11 mouse cellular contexts compared by ENCODE assay signal in the genomic region with DNA sequence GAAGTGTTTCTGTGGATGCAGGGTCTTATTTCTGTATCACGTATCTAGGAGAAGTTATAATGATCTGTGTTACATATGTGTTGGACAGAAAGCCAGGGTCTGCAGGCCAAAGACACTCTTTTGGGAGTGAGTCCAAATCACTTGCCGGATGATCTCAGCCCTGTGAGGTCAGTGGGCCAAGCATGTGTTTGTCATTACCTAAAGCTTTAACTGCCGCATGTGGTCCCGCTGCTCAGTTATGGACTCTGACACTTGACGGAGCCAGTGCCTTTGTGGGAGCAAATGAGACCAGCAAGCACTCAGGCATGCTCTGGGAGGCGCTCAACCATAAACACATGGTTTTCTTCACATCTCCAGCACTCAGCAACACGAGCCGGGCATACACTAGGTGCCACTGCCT. TPM values are rescaled to one million over a fixed set of nuclear protein-coding genes. Genes with fewer than 3 reads are reported as not detected.
DNase-seq lines count a peak whose midpoint lies in the region; ATAC-seq lines count a peak whose summit lies in the region.
"Had no signal": no experiment of that assay in that cellular context is flagged by ENCODE, and none has a peak within 500 bp of the region (broad histone marks: within the 10 kb centered on the region; RNA-seq: fewer than 3 reads in every experiment).

No protein-coding gene starts in this region.

- H3K27me3 ChIP-seq in hindbrain, embryonic 10.5 days (ENCODE audit: insufficient read depth, poor library complexity, severe bottlenecking) = no peaks in the 10 kb centered on the region
- H3K27me3 ChIP-seq in hindbrain, embryonic 12.5 days = no peaks in the 10 kb centered on the region
- no peaks in the 10 kb centered on the region for H3K27me3 ChIP-seq in limb, embryonic 13.5 days
- H3K27me3 ChIP-seq: forebrain, embryonic 15.5 days; neural tube, embryonic 13.5 days had no signal

- H3K27ac ChIP-seq in hindbrain, embryonic 10.5 days = no peak overlapping the region
- no peak overlapping the region for H3K27ac ChIP-seq in hindbrain, embryonic 12.5 days
- H3K27ac ChIP-seq in limb, embryonic 13.5 days = 0 out of 2 replicates have a peak overlapping the region, but pooled peaks have one; percentile 33
- H3K27ac ChIP-seq: forebrain, embryonic 15.5 days; neural tube, embryonic 13.5 days had no signal

- peak; percentile 59 for DNase-seq in hindbrain, embryonic 10.5 days (ENCODE audit: low spot score)
- peak; percentile 86 for DNase-seq in embryo, embryonic 10 days (ENCODE audit: low spot score)
- DNase-seq in gastrocnemius, postnatal 25 days = peak; percentile 40
- DNase-seq in urinary bladder, postnatal 10 days (ENCODE audit: low spot score) = no peak
- DNase-seq in frontal cortex, postnatal 36 days (ENCODE audit: low spot score in 2 of 2) = no peak
- DNase-seq: thymus, postnatal 25 days had no signal

- peaks cover 8% of the 10 kb centered on the region for H3K4me1 ChIP-seq in hindbrain, embryonic 10.5 days (replicated peaks)
- H3K4me1 ChIP-seq in hindbrain, embryonic 12.5 days = no peaks in the 10 kb centered on the region
- peaks cover 22% of the 10 kb centered on the region for H3K4me1 ChIP-seq in limb, embryonic 13.5 days
- H3K4me1 ChIP-seq: forebrain, embryonic 15.5 days had no signal

- no peaks in the 10 kb centered on the region for H3K9me3 ChIP-seq in hindbrain, embryonic 10.5 days
- no peaks in the 10 kb centered on the region for H3K9me3 ChIP-seq in hindbrain, embryonic 12.5 days (replicated peaks)
- H3K9me3 ChIP-seq in limb, embryonic 13.5 days = no peaks in the 10 kb centered on the region
- H3K9me3 ChIP-seq: forebrain, embryonic 15.5 days; neural tube, embryonic 13.5 days had no signal

- no peak overlapping the region for H3K4me2 ChIP-seq in hindbrain, embryonic 12.5 days (replicated peaks)
- no peak overlapping the region for H3K4me2 ChIP-seq in limb, embryonic 13.5 days (replicated peaks)
- H3K4me2 ChIP-seq: forebrain, embryonic 15.5 days; neural tube, embryonic 13.5 days had no signal

- no peak overlapping the region for H3K4me3 ChIP-seq in hindbrain, embryonic 10.5 days
- no peak overlapping the region for H3K4me3 ChIP-seq in hindbrain, embryonic 12.5 days
- no peak overlapping the region for H3K4me3 ChIP-seq in limb, embryonic 13.5 days
- H3K4me3 ChIP-seq: forebrain, embryonic 15.5 days; neural tube, embryonic 13.5 days had no signal

- 54% methylated on average over 8 of the region's 8 CpGs for WGBS in hindbrain, embryonic 10.5 days
- WGBS in hindbrain, embryonic 12.5 days = 47% methylated on average over 8 of the region's 8 CpGs
- 12% methylated on average over 8 of the region's 8 CpGs for WGBS in limb, embryonic 13.5 days

- no peak for ATAC-seq in hindbrain, embryonic 12.5 days (ENCODE audit: low FRiP score)
- peak; percentile 91 for ATAC-seq in limb, embryonic 13.5 days (ENCODE audit: low FRiP score, low read depth)
- no peak for ATAC-seq in megakaryocyte, adult 5-6 weeks (ENCODE audit: poor library complexity, severe bottlenecking)
- ATAC-seq: forebrain, embryonic 15.5 days had no signal

- H3K36me3 ChIP-seq in hindbrain, embryonic 10.5 days = no peaks in the 10 kb centered on the region
- no peaks in the 10 kb centered on the region for H3K36me3 ChIP-seq in hindbrain, embryonic 12.5 days
- H3K36me3 ChIP-seq in limb, embryonic 13.5 days = no peaks in the 10 kb centered on the region
- H3K36me3 ChIP-seq: forebrain, embryonic 15.5 days; neural tube, embryonic 13.5 days had no signal

- H3K9ac ChIP-seq in hindbrain, embryonic 12.5 days = no peak overlapping the region
- no peak overlapping the region for H3K9ac ChIP-seq in limb, embryonic 13.5 days
- H3K9ac ChIP-seq: forebrain, embryonic 15.5 days; neural tube, embryonic 13.5 days had no signal

RNA-seq across cellular contexts. Expression of a gene that starts 45.8 kb away (rescaled TPM):
- polyA plus RNA-seq in hindbrain, embryonic 10.5 days (2016; fragmentation: Nextera tagmentation; extraction: Ambion mirVana) = 0.39 and 1.0 TPM in 2 replicates
- polyA plus RNA-seq in hindbrain, embryonic 12.5 days (2016; fragmentation: Nextera tagmentation; extraction: Ambion mirVana) = 4.2 and 4.4 TPM in 2 replicates
- total RNA-seq in gastrocnemius, postnatal 25 days (2021) = under 1 TPM; 0.13 to 0.15 TPM
- polyA plus RNA-seq in limb, embryonic 13.5 days (2015; fragmentation: Nextera tagmentation; extraction: Ambion mirVana) = 1.2 and 1.3 TPM in 2 replicates
- 0.11 TPM in 1 of 2 replicates, not detected in the other for total RNA-seq in megakaryocyte, adult 5-6 weeks (2015)
- not detected in 2 replicates for total RNA-seq in megakaryocyte, adult 5-6 weeks (2017)

Comparison
In these comparisons a context has a peak if more than half of its experiments do, and no peak if none do; other contexts are left out.
1. DNase-seq: peak in hindbrain, embryonic 10.5 days (single experiment), embryo, embryonic 10 days (single experiment) and gastrocnemius, postnatal 25 days (single experiment); none in urinary bladder, postnatal 10 days (single experiment) and frontal cortex, postnatal 36 days (0 of 2).